Mouse (Mus musculus) cerebral cortex, adult 2 months (tissue): Measurements from ENCODE around the gene Pif1.

Experiments used
- WGBS: fragments of 180-500 bp; shearing (Covaris S2); methylation state at CpG from one replicate; pipeline ENCODE4 v1.1.7; 2018; 5-methylcytosine and 5-hydroxymethylcytosine counted together

Pif1 gene

DNA sequence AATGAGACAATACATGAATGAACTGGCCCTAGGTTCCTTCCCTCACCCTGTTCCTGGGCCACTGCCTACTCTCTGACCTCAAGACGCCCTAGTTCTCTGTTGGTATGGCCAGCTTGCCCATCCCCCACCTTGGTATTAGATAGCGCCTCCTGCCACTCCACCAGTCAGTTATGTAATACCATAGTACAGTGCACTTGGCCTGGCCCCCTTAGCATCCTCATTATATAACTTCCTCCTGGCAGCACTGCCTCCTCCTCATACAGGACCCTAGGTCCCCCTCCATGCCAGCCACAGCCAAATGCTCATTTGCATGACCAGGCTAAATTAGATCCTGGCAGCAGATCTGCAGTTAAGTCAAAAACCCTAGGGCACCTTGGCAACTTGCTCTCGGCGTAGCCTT is 25.9 kb upstream of the Pif1 start:
- 67% methylated on average over 4 of the region's 4 CpGs for WGBS

DNA sequence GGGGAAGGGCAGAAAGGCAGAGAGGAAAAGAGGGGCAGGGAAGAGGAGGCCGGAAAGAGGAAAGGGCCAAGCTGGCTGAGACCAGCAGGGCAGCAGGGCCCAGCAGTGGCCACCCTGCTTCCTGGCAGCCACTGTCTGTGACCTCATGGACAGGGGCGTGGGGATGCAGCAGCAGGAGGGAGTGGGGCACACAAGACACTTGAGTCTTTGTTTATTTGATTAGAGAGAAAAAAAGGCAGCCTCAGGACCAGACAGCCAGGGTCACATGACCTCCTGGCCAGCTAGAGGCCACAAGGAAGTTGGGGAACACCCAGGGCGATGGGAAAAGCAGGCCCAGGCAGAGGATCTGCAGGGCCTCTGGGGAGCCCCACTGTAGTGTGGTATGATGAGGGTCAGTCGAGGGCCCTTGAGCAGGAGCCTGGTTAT is 24.9 kb upstream of the Pif1 start:
- WGBS, result 52% methylated on average over 4 of the region's 4 CpGs

DNA sequence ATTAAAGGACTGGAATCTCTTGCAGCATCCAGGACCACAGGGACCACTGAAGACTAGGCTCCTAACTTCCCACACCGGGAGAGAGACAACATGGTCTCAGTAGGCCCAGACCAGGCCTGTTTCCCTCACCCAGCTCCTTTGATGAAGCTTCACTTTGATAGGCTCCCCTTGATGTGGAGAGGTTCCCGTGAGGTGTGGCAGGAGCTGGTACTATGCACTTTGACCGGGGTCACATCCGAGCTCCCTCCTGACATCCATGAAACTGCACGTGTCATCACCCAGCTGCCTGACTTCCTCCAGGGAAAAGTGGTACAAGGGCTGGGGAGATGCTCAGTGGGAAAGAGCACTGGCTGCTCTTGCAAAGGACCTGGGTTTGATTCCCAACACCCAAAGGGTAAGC is 23.9 kb upstream of the Pif1 start:
- WGBS, result 96% methylated on average over 5 of the region's 5 CpGs

DNA sequence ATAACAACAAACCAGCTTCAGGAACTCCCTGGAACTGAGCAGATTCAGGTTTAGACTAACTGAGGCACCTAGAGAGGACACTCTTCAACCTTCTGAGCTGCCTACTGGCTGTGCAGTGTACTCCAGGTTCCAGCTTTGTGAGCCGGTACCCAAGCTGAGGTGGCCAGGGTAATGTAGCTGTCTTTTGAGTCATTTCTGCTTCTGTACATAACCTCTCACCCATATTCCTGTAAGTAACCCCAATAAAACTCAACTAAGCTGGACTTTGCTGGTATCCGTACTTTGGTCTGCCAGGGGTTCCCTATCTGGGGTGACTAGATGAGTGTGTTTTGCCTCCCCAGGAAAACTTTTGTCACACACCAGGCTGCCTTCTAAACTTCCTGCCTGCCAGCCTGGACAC is 22.3 kb upstream of the Pif1 start:
- WGBS, result 90% methylated on average over 2 of the region's 2 CpGs

DNA sequence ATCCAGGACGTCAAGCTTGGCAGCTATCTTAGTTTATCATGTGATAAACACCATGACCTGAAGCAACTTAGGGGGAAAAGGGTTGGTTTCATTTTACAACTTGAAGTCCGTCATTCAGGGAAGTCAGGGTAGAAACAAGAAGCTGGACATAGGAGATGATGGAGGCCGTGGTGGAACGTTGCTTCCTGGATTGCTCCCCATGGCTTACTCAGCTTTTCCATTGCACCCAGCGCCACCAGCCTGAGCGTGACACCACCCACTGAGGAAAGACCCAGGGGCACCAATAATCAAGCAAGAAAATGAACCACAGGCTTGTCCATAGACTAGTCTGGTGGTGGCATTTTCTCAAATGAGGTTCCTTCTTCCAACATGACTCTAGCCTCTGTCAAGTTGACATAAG is 18.2 kb upstream of the Pif1 start:
- WGBS, result 87% methylated on average over 6 of the region's 6 CpGs

DNA sequence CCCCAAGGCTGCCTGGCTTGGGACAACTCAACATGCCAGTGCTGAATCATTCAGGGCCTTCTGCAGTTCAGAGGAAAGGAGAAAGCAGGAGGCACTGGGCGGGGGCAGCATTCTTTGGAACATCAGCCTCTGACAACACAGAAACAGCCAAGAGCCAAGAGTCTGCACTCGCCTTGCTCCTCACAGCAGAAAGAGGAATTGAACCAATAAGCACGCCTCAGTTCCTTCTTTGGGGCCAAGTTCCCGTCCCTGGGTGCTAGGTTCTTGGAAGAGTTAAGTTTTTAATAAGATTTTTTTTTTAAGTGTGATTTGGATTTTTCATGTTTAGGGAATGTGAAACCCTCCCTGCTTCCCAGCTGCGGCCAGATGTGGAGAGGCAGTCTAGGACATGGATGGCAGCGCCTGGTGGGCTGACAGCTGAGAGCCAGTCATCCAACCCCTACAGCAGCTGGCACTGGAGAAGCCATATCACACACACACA is 17.4 kb upstream of the Pif1 start:
- WGBS, result 69% methylated on average over 6 of the region's 6 CpGs

DNA sequence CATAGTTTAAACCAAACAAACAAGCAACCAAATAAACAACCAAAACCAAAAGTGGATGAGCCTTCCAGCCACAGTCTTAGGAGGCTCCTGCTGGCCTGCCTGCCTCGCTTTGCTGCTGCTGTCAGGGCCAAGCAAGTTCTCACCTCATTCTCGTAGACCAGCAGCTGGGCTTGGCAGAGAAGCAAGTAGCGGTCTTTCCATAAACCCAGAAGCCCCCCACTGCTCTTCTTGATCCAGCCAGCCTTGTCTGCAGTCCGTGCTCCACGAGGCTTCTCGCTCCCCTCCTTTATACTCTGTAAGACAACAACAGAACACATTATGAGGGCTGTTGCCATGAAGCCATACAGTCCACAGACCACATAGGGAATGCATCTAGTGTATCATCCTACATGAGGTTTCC is 14.1 kb upstream of the Pif1 start:
- 73% methylated on average over 6 of the region's 6 CpGs for WGBS

DNA sequence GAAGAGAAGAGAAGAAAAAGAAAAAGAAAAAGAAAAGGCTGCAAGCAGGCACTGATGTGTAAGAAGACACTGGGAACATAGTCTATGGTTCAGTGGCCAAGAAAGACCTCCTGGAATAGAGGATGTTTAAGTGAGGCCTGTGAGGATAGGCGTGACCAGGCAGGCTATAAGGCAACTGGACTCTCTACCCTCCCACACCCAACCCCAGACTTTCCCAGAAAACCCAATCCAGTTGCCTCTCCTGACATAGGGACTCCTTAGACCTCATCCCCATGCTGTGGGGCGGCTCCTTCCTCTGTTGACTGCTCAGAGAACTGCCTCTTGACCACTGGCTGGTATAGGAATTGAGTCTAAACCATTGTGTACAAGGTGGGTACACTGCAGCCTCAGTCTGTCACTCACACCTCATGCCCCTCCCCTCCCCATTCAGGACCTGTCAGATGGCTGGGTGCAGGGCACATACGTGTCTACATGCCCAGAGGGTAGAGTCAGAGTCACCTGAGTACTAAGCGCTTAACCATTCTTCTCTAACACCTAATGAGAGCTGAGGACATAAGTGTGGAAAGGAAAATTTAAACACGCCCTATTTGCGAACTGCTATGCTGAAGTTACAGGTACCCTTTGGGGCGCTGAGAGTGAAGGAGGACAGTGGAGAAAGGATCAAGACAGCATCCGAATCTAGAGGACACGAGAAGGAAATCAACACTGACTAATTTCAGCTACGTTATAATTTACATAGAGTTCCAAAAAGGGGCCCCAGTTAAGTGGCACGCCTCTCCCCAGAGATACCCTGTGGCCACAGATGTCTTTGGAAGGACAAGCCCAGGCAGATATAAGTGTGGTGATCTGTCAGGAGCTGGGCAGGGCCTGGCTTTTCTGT is 12.2 kb upstream of the Pif1 start:
- 90% methylated on average over 11 of the region's 11 CpGs for WGBS

DNA sequence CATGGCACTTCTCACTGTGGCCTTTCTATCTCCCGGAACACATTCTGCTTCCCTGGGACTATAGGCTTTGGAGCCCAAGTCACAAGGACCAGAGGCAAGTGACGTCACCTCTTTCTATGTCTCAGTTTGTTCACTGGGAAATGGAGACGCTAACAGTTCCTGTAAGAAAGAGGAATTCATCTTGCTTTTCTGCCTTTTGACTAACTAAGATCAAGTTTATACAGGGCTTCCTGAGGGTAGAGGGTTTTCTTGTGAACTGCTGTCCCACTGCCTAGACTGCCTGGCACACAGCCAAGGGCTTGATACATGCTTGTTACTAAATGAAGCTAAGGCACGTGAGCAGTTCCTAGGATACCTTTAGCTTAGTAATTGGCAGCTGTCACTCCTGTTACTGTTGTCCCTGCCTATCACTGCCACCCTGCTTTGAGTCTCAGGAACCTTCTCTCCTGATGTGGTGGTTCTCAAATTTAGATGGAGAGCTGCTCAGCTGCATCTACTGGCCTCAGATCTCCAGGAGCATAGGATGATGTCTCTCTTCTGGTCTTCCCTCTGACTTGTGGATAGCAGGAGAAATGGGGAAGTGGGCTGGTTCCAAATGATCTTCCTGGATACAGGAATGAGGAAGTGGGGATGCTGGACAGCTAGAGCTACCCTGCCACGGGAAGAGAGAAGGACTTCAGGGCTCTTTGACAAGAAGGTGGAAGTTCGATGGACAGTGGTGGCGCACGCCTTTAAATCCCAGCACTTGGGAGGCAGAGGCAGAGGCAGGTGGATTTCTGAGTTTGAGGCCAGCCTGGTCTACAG is 11.4 kb upstream of the Pif1 start:
- WGBS, result 72% methylated on average over 8 of the region's 8 CpGs

DNA sequence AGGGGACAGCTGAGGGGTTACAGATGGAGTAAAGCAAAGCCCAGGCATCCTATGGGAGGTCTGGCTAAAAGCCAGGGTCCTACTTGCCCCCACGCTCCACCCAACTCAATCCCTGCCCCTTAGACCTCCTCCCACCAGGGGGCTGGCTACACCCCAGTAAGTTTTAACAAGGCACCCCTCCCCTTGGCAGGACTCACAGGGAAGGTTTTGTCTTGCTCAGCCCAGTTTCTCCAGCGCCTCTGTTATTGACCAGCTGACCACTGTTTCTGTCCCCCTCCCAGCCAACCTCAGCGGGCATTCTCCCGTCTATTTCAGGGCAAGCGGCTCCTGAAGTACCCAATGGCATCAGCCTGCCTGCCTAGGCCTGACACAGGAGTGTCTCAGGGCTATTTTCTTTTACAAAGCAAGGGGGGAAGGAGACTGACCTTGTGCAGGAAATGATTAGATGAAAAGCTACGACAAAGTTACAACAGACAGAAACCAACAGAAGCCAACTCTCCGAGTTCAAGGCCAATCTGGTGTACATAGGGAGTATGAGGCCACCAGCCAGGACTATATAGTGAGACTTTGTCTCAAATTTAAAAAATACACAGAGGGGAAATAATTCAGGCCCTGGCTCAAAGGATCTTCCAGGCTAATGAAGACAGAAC is 10.0 kb upstream of the Pif1 start:
- WGBS, result 58% methylated on average over 7 of the region's 7 CpGs

DNA sequence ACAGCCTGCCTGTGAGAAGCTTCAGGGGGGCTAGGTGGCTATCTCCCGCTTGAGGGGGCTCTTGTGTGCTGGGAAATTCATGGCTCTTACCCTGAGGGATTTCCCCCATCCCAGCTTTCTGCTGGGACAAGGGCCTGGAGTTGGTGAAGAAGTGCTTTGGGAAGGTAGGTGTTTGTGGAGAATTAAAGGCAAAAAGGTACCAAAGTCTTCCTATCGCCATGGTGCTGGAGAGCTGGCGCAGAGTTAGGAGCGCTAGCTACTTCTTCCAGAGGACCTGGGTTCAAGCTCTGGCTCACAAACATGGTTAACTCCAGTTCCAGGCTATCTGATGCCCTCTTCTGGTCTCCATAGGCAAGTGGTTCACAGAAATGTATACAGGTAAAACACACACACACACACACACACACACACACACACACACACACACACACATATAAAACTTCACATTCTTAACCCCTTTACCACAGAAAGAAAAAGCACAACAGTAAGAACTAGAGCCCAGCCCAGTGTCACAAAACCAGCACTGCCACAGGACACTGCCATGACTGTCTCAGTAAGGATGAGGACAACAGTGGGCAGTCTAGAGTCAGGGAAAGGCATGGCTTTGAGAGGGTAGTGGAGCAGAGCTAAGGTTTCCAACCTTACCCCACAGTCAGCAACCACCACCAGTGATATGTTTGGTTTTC is 9.3 kb upstream of the Pif1 start:
- WGBS, result 83% methylated on average over 4 of the region's 4 CpGs

DNA sequence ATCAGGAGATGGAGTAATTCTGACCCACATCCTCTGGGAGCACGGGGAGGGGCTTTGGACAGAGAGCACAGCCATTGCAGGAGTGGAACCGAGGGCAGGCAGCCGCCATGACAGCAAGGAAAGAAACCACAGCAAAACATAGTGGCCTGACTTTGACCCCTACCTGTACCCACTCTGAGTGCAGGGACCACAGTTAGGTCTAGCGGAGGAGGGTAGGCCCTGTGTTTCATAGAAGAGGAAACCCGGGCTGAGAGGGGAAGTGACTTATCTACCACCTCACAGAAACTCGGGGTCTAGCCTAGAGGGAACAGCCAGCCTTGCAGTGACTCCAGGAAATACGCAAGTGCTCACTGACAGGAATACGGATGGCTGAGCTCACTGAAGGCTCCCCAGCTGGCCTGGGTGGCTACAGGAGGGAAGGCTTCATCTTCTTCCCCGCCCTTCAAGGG is 8.1 kb upstream of the Pif1 start:
- 68% methylated on average over 9 of the region's 9 CpGs for WGBS

DNA sequence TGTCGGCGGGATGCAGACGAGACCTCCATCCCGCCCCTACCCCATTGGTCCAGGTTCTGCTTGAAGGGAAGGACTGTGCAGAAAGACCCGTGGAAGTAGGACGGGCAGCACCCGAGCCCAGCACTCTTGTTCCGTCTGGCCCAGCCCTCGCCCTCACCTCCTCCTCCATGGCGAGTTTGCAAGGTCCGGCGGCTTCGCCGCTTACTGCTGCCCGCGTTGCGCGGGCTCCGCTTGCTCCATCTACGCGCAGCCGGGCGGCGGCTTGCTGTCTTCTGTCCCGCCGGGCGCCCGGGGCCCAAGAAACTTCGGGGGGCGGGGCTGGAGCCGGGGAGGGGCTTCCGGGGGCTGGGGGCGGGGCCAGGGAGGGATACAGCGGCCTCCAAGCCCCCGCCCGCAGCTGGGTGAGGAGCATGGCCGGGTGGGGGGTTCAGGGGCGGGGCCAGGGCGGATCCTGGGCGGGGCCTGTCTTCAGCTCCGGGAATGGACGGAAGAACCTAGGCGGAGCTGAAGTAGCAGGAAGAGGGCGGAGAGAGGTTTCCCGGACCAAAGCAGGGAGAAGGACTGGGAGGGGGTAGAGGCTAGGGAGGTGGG is 7.1 kb upstream of the Pif1 start, which contains the start of gene Plekho2:
Gene Plekho2, minus strand, starts transcription at position 260 of the 591 bp plus-strand sequence.
- WGBS, result 2% methylated on average over 45 of the region's 45 CpGs

DNA sequence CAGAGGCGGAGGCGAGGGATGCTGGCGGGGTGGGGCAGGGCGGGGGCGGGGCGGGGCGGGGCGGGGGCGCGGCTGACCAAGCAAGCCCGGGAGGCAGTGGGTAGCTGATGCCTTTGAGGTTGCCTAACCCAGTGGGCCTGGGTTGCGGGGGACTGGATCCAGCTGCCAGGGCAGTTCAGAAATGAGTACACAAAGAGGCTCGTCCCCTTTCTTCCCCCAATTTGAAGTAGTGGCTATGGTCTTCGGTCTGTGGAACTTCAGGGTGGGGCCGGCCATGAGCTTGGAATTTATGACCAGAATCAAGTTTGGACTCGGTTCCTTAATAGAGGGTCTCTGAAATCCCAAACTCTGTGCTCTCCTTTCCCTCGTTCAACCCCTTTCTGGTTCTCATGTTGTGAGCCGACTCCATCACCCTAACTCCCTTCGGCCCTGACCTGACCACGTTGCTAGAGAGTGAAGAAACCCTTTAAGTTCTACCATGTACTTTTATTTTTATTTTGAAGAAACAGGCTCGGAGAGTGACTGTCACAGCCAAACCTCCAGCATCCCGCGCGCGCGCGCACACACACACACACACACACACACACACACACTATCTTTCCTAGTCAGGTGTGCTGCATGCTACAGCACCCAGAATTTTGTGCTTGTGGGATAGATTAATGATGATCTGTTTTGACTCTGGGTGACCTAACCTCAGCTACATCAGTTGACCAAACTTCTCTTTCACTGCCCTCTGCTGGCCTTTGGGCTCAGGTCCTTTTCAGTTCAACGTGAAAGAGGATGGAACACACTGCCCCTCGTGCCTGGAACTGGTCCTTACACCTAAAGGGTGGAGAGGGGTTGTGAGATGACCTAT is 6.3 kb upstream of the Pif1 start:
- WGBS, result 3% methylated on average over 23 of the region's 29 CpGs

DNA sequence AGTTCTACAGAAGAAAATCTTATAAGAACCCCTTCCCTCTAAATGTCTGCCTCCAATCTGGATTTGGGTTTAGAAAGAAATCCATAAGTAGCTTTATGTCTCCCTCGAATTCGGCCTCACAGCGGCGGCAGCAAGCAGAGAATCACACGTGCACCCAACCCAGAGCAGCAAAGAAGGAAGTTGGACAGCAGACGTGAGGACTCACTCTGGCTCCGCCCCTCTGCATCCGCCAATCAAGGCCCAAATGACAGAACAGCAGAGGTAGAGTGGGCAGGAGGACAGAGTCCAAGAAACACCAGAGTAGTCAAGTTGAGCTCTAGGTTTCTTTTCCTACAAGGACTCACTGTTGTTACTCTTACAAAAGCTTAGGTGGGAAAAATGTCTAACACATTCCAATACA is 3.9 kb upstream of the Pif1 start:
- WGBS, result 52% methylated on average over 8 of the region's 8 CpGs

DNA sequence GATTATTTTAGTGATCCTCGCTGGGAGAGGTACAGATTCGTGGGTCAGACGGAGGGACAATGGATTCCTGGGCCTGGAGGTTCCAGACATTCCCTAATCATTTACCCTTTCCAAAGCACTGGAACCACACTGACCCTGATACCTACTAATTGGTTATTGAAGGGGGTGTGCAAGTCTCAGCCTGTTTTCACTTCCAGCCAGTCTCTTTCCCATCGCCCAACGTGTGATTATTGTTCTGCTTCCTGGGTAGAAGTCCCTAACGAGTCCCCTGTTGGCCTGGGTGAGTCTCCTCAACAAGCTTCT is 261 bp downstream of the Pif1 start:
- WGBS, result under 1% methylated on average over 6 of the region's 6 CpGs

DNA sequence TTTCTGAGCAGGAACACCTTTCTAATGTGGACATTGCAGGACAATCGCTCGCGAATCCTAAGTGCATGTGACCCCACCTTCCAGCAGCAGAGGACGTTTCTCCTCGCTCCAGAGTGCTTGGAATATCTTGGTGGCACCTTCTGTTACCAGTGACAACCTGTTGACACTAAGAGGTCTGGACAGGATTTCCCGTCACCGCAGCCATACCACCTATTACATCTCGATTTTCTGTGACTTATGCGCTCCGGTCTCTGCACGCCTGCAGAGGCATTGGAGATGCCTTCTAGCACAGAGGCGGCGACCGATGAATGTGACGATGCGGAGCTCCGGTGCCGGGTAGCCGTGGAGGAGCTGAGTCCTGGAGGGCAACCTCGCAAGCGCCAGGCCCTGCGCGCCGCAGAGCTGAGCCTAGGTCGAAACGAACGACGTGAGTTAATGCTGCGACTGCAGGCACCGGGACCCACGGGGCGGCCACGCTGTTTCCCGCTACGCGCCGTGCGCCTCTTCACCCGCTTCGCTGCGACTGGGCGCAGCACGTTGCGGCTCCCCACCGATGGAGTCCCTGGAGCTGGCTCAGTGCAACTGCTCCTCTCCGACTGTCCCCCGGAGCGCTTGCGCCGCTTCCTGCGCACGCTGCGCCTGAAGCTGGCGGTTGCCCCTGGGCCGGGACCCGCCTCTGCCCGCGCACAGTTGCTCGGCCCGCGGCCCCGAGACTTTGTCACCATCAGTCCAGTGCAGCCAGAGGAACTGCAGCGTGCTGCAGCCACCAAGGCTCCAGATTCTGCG is 806 bp downstream of the Pif1 start:
- WGBS, result under 1% methylated on average over 64 of the region's 64 CpGs

DNA sequence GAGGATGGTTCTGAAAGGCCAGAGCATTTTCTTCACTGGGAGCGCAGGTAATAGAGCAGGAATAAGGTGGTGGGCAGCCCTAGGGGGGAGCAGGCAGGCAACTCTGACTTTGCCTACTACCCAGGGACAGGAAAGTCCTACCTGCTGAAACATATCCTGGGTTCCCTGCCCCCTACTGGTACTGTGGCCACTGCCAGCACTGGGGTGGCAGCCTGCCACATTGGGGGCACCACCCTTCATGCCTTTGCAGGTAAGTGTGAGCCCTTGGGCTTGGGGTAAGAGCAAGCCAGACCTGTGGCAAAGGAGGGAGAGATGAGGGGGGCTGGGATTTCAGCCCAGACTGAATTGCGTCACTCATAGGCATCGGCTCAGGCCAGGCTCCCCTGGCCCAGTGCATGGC is 2.1 kb downstream of the Pif1 start:
- WGBS, result 92% methylated on average over 3 of the region's 3 CpGs

DNA sequence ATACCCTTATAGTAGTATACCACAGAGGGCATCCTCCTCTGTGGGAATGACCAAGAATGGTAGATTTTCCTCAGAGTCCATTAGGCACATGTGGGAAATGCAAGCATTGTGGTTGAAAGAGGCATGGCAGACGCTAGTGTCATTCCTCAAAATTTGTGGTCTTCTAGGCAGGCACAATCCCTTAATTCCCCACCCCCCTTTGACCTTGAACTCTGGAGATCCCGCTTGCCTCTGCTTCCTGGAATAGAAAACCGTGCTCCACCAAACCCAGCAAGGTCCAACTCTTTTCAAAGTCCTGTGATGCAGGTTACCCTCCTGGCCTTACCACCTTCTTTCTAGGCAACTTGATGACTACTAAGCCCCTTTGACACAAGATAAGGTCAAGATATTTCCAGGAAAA is 5.8 kb downstream of the Pif1 start:
- 98% methylated on average over 3 of the region's 3 CpGs for WGBS

DNA sequence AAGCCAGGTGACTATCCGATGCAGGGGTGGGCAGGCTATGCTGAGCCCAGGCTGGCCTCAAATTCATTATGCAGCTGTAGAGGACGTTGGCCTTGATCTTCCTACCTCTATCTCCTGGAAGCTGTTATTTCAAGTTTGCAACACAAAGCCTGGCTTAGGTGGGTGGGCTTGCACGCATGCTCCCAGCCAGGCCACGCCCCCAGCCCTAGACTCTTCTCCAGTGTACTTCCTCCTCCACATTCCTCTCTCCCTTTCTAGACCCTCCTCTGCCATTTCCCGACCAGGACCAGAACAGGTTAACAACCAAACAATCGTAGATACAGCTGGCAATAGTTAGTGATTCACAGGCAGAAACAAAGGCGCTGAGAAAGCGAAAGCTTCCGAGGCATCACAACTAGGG is 6.6 kb downstream of the Pif1 start:
- WGBS, result 90% methylated on average over 9 of the region's 9 CpGs
